Mouse (Mus musculus) bone marrow, adult 2 months (tissue): Measurements from ENCODE around the gene Polg. TPM values are rescaled to one million over a fixed set of nuclear protein-coding genes. Genes with fewer than 3 reads are reported as not detected.
A peak's percentile ranks its signal among the peaks of the same experiment; 100 is the strongest.

Experiments used
- H3K27ac ChIP-seq: fragments of 200-500 bp; 2 replicates; pipeline ENCODE4 v1.5.1; 2012; ENCODE audit warnings: low read depth, mild to moderate bottlenecking, control low read depth, inconsistent platforms, low read length; ENCODE audit not compliant: control insufficient read depth, poor library complexity, insufficient read depth
- H3K4me1 ChIP-seq: fragments of 200-500 bp; 2 replicates; pipeline ENCODE4 v1.6.1; 2011; ENCODE audit warnings: low read length; ENCODE audit not compliant: control insufficient read depth, insufficient read depth
- H3K4me3 ChIP-seq: fragments of 200-500 bp; replicated peaks from 2 replicates; pipeline ENCODE3; 2011; ENCODE audit warnings: mild to moderate bottlenecking, low read depth, low read length, control low read depth; ENCODE audit not compliant: control insufficient read depth
- CTCF ChIP-seq: fragments of 200-500 bp; IDR thresholded peaks from 2 replicates; pipeline ENCODE4 v1.5.1; 2011; ENCODE audit warnings: low read length, control low read depth; ENCODE audit not compliant: control insufficient read depth, insufficient read depth
- POLR2A ChIP-seq: fragments of 200-500 bp; IDR thresholded peaks from 2 replicates; pipeline ENCODE4 v1.6.1; 2011; ENCODE audit warnings: low read depth, mild to moderate bottlenecking, control low read depth, low read length, borderline replicate concordance; ENCODE audit not compliant: control insufficient read depth
- WGBS: fragments of 180-500 bp; shearing (Covaris S2); methylation state at CpG from one replicate; pipeline ENCODE4 v1.1.7; 2018; 5-methylcytosine and 5-hydroxymethylcytosine counted together
- polyA plus RNA-seq: library from polyadenylated mRNA; stranded (reverse); fragments of >200 nt; gene quantifications from 2 replicates; pipeline ENCODE4 v1.2.4, GENCODE M21; 2011; ENCODE audit warnings: low replicate concordance; ENCODE audit not compliant: missing spikeins, insufficient read depth, insufficient read length

Polg gene
- polyA plus RNA-seq, 1 experiment, result 180 TPM

- Histone ChIP-seq H3K4me1 (no peaks in the 10 kb centered on the region), H3K4me3 (no peak overlapping the region), H3K27ac (no peak overlapping the region)
- no peak for TF ChIP-seq POLR2A
- no peak for TF ChIP-seq CTCF
- WGBS, result 2% methylated on average over 71 of the region's 72 CpGs
These were observed 33.7 kb upstream of the Polg start for GRCm38 (mm10) chr7:79499596-79500570.

- WGBS, result 3% methylated on average over 35 of the region's 35 CpGs
- H3K27ac ChIP-seq, result no peak overlapping the region
- no peak overlapping the region for H3K4me3 ChIP-seq
- TF ChIP-seq CTCF (no peak), POLR2A (no peak)
- no peaks in the 10 kb centered on the region for H3K4me1 ChIP-seq
These were observed 32.9 kb upstream of the Polg start for GRCm38 (mm10) chr7:79498965-79499595.

- TF ChIP-seq CTCF (no peak), POLR2A (no peak)
- no peaks in the 10 kb centered on the region for H3K4me1 ChIP-seq
- no peak overlapping the region for H3K27ac ChIP-seq
- 13% methylated on average over 6 of the region's 6 CpGs for WGBS
- no peak overlapping the region for H3K4me3 ChIP-seq
These were observed 32.2 kb upstream of the Polg start for GRCm38 (mm10) chr7:79498356-79498755.

DNA sequence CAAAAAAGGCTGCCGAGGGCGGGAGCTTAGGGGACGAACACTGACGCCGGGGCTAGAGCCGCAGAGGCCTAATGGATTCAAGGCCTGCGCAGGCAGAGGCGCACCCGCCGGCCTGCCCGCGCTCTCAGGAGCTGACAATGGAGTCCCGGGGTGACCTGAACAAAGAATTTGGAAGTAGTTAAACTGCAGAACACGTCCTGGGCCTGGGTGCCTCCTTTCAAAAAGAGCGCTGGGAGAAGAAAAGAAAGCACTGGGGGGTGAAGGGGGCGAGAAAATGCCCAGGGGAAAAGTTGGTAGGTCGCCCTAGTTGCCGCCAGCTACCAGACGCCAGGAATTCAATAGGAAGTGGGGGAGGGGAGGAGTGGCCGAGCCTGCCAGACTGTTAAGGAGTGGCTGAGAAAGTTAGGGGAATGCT is 31.5 kb upstream of the Polg start:
- no peak overlapping the region for H3K27ac ChIP-seq
- WGBS, result 12% methylated on average over 20 of the region's 20 CpGs
- no peak overlapping the region for H3K4me3 ChIP-seq
- no peaks in the 10 kb centered on the region for H3K4me1 ChIP-seq
- TF ChIP-seq POLR2A (no peak), CTCF (no peak)

DNA sequence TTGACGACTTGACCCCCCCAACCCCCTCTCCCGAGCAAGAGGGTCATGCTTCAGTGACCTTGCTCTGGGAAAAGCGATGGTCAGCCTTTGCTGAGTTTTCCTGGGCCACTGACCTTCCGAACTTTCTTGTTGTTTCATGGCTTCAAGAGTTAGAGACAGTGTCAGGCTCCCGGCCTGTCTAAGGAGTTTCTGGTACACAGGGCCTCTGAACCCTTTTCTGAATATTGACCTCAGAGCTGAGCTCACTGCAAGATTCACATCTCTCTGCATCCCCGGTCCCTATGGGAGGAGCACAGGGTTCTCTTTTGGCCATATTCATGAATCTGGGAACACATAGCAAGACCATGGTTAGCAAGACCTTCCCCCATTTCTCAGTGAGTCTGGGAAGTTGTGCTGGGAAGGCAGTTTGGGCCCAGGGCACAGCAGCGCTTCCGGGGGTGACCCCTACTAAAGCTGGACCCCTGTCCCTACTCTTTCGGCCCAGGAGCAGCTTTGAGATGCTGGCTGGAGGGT is 30.7 kb upstream of the Polg start:
- WGBS, result 19% methylated on average over 9 of the region's 9 CpGs

GRCm38 (mm10) chr7:79495988-79496815 is 30.0 kb upstream of the Polg start:
- TF ChIP-seq POLR2A (0 out of 2 replicates have a peak, but pooled peaks have one; percentile 39), CTCF (peak; percentile 97)
- Histone ChIP-seq H3K4me3 (no peak overlapping the region), H3K27ac (no peak overlapping the region), H3K4me1 (no peaks in the 10 kb centered on the region)
- WGBS, result 5% methylated on average over 38 of the region's 38 CpGs

More for the DNA sequence above, 30.7 kb upstream of the Polg start:
- no peak overlapping the region for H3K27ac ChIP-seq
- TF ChIP-seq CTCF, result no peak
- no peak for TF ChIP-seq POLR2A
- no peak overlapping the region for H3K4me3 ChIP-seq
- H3K4me1 ChIP-seq, result no peaks in the 10 kb centered on the region

GRCm38 (mm10) chr7:79493915-79494314 is 27.8 kb upstream of the Polg start:
- H3K4me3 ChIP-seq, result no peak overlapping the region
- H3K4me1 ChIP-seq, result no peaks in the 10 kb centered on the region
- TF ChIP-seq POLR2A (no peak), CTCF (peak; percentile 84)
- 13% methylated on average over 8 of the region's 8 CpGs for WGBS
- H3K27ac ChIP-seq, result no peak overlapping the region
